ENCODE assay signal across 18 mouse cellular contexts in genomic region chr6:114266273-114266672, GRCm38 (mm10). TPM values are rescaled to one million over a fixed set of nuclear protein-coding genes. Genes with fewer than 3 reads are reported as not detected.
"Had no signal": no experiment of that assay in that cellular context is flagged by ENCODE, and none has a peak within 500 bp of the region (broad histone marks: within the 10 kb centered on the region; RNA-seq: fewer than 3 reads in every experiment).

No protein-coding gene starts in this region.

- DNase-seq: gastrocnemius, postnatal 14 days; gastrocnemius, postnatal 36 days; heart, adult 11 months; heart, adult 2 months; heart, postnatal 14 days; heart, postnatal 36 days; kidney, adult 18-20 months; kidney, adult 8-10 months; kidney, postnatal 10 days; kidney, postnatal 25 days; kidney, postnatal 4 days; liver; liver, embryonic 13.5 days had no signal

- ATAC-seq: hindbrain, postnatal 0 days; intestine, embryonic 15.5 days had no signal

RNA-seq across cellular contexts. Expression of gene Slc6a1, which starts 16.2 kb away (rescaled TPM):
- polyA plus RNA-seq: heart, postnatal 0 days; limb, embryonic 10.5 days; limb, embryonic 12.5 days had no signal
